ENCODE assay signal across 24 mouse cellular contexts in the genomic region with DNA sequence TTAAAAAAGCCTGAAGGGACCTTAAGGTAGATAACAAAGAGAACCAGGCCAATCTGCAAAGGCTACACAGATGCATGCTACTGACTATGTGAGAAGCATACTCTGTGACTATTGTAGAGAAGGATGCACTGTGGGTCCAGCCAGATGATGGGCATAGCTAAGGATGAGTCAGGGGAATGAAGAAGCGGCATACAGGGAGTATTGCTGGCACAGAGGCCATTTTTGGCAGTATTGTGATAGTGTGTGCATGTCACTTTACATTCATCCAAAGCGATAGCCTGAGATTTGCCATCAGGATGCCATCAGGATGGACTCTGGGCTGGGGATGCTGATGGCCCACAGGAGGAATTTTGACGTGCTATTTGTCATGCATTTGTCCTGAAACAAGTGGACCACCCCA. TPM values are rescaled to one million over a fixed set of nuclear protein-coding genes. Genes with fewer than 3 reads are reported as not detected.
A peak's percentile ranks its signal among the peaks of the same experiment; 100 is the strongest.
DNase-seq lines count a peak whose midpoint lies in the region; ATAC-seq and TF ChIP-seq lines count a peak whose summit lies in the region.
"Had no signal": no experiment of that assay in that cellular context is flagged by ENCODE, and none has a peak within 500 bp of the region (broad histone marks: within the 10 kb centered on the region; RNA-seq: fewer than 3 reads in every experiment).

No protein-coding gene starts in this region.

- no peak overlapping the region for H3K4me3 ChIP-seq in brown adipose tissue, adult 24 weeks (ENCODE audit: insufficient read depth, low read depth, low read length)
- H3K4me3 ChIP-seq in hindbrain, embryonic 11.5 days (ENCODE audit: low read depth, low read length), result no peak overlapping the region
- H3K4me3 ChIP-seq in layer of hippocampus, adult 2 months, result no peak overlapping the region

- no peak overlapping the region for H3K4me2 ChIP-seq in hindbrain, embryonic 11.5 days (replicated peaks; ENCODE audit: low read depth, low read length)

- TF ChIP-seq CTCF in layer of hippocampus, adult 2 months (conservative IDR thresholded peaks at IDR 0.05), result no peak

- H3K9me3 ChIP-seq in hindbrain, embryonic 11.5 days (ENCODE audit: control insufficient read depth, low read length), result no peaks in the 10 kb centered on the region
- H3K9me3 ChIP-seq: G1E had no signal

- no peak for ATAC-seq in hindbrain, embryonic 11.5 days (ENCODE audit: low FRiP score)
- ATAC-seq: activated CD4-positive, CD25-positive, alpha-beta regulatory T cell, adult 4 months; CD4-positive, CD25-positive, alpha-beta regulatory T cell, adult 4 months; Patski had no signal

- peaks cover 49% of the 10 kb centered on the region for H3K4me1 ChIP-seq in brown adipose tissue, adult 24 weeks (ENCODE audit: control insufficient read depth, insufficient read depth, insufficient read length, low read length)
- H3K4me1 ChIP-seq in hindbrain, embryonic 11.5 days (replicated peaks; ENCODE audit: control insufficient read depth, insufficient read depth, low read length), result peaks cover 4% of the 10 kb centered on the region; the same call in 1 of the 2 replicates

- H3K36me3 ChIP-seq in hindbrain, embryonic 11.5 days (ENCODE audit: control insufficient read depth, insufficient read depth, low read length), result no peaks in the 10 kb centered on the region
- H3K36me3 ChIP-seq: G1E had no signal

- intact Hi-C loops in heart, postnatal 14 days (cut with DNase I), result no loop called here

- H3K9ac ChIP-seq in hindbrain, embryonic 11.5 days (ENCODE audit: low read depth, low read length), result no peak overlapping the region

- DNase-seq in 3T3-L1 (ENCODE audit: low read depth, low spot score), result peak; percentile 59
- peak; percentile 69 for DNase-seq in Muller cell, postnatal 12 days (ENCODE audit: inconsistent ontology term)
- no peak for DNase-seq in heart, postnatal 14 days
- no peak for DNase-seq in hindbrain, embryonic 11.5 days (ENCODE audit: low spot score)
- DNase-seq in layer of hippocampus, adult 2 months (ENCODE audit: low spot score in 2 of 2), result no peak
- DNase-seq: adrenal gland, adult 2 months; adrenal gland, adult 8-10 months; adrenal gland, postnatal 10 days; adrenal gland, postnatal 14 days; adrenal gland, postnatal 25 days; adrenal gland, postnatal 36 days; B cell, adult 2 months; cerebellum, adult 11 months; cerebellum, adult 11-12 months; cerebellum, adult 18-20 months; cerebellum, adult 2 months; cerebellum, adult 8-10 months; cerebellum, adult 9-10 months had no signal

- no peaks in the 10 kb centered on the region for H3K27me3 ChIP-seq in hindbrain, embryonic 11.5 days (ENCODE audit: control insufficient read depth, insufficient read depth, low read length)
- H3K27me3 ChIP-seq: Patski had no signal

- WGBS in hindbrain, embryonic 11.5 days, result 58% methylated on average over 3 of the region's 3 CpGs

- H3K27ac ChIP-seq in brown adipose tissue, adult 24 weeks (replicated peaks; ENCODE audit: low read depth, low read length), result peak overlapping the region; percentile 69
- H3K27ac ChIP-seq in hindbrain, embryonic 11.5 days (ENCODE audit: low read depth, low read length), result no peak overlapping the region
- no peak overlapping the region for H3K27ac ChIP-seq in layer of hippocampus, adult 2 months

RNA-seq across cellular contexts. Expression of gene Col4a2, which starts 25.5 kb away (rescaled TPM):
- polyA plus RNA-seq in brown adipose tissue, adult 24 weeks (2012; ENCODE audit: insufficient read depth, insufficient read length, missing spikeins), result 51.1 and 77.2 TPM in 2 replicates
- 100 to 1,000 TPM; 570 to 571 TPM for total RNA-seq in heart, postnatal 14 days (2021)
- 26.2 and 29.9 TPM in 2 replicates for polyA plus RNA-seq in hindbrain, embryonic 11.5 days (2014; fragmentation: Nextera tagmentation; extraction: Ambion mirVana)
- total RNA-seq in layer of hippocampus, adult 2 months (2021), result 10 to 100 TPM; 53.7 to 55.4 TPM
- polyA plus RNA-seq: activated CD4-positive, CD25-positive, alpha-beta regulatory T cell, adult 4 months; CD4-positive, CD25-positive, alpha-beta regulatory T cell, adult 4 months; G1E had no signal

RNA-seq across cellular contexts. Expression of gene Col4a1, which starts 25.5 kb away (rescaled TPM):
- polyA plus RNA-seq in brown adipose tissue, adult 24 weeks (2012; ENCODE audit: insufficient read depth, insufficient read length, missing spikeins), result 142 and 186 TPM in 2 replicates
- total RNA-seq in heart, postnatal 14 days (2021), result 1,000 to 10,000 TPM; 1,046 to 1,073 TPM
- polyA plus RNA-seq in hindbrain, embryonic 11.5 days (2014; fragmentation: Nextera tagmentation; extraction: Ambion mirVana), result 91.8 and 94.2 TPM in 2 replicates
- 10 to 100 TPM; 52.0 to 53.6 TPM for total RNA-seq in layer of hippocampus, adult 2 months (2021)
- total RNA-seq: MEL had no signal
- polyA plus RNA-seq: activated CD4-positive, CD25-positive, alpha-beta regulatory T cell, adult 4 months; G1E had no signal

Comparison
In these comparisons a context has a peak if more than half of its experiments do, and no peak if none do; other contexts are left out.
1. DNase-seq: peak in 3T3-L1 (single experiment) and Muller cell, postnatal 12 days (single experiment); none in heart, postnatal 14 days (0 of 2), hindbrain, embryonic 11.5 days (single experiment) and layer of hippocampus, adult 2 months (0 of 2).
2. RNA of gene Col4a2, which starts 25.5 kb away (total RNA-seq): 570 to 571 TPM in heart, postnatal 14 days; 53.7 to 55.4 TPM in layer of hippocampus, adult 2 months; every median in the first group is over 10 times any median in the second.
3. RNA of gene Col4a1, which starts 25.5 kb away (total RNA-seq): 1,046 to 1,073 TPM in heart, postnatal 14 days; 52.0 to 53.6 TPM in layer of hippocampus, adult 2 months; every median in the first group is over 10 times any median in the second.